In genomic region chr10:41288771-41289415, GRCm38 (mm10) we compare ENCODE assay signal across 7 mouse cellular contexts. TPM values are rescaled to one million over a fixed set of nuclear protein-coding genes. Genes with fewer than 3 reads are reported as not detected.
DNase-seq lines count a peak whose midpoint lies in the region; ATAC-seq and TF ChIP-seq lines count a peak whose summit lies in the region.

No protein-coding gene starts in this region.

- no peak overlapping the region for H3K4me2 ChIP-seq in embryonic facial prominence, embryonic 11.5 days (ENCODE audit: low read depth, low read length)
- H3K4me2 ChIP-seq in limb, embryonic 11.5 days (ENCODE audit: low read depth, severe bottlenecking), result no peak overlapping the region
- peak overlapping the region; percentile 17; the same call in 1 of the 2 replicates for H3K4me2 ChIP-seq in midbrain, embryonic 15.5 days

- no peak overlapping the region for H3K27ac ChIP-seq in embryonic facial prominence, embryonic 11.5 days (replicated peaks; ENCODE audit: low read depth, low read length)
- no peak overlapping the region for H3K27ac ChIP-seq in heart, adult 2 months
- no peak overlapping the region for H3K27ac ChIP-seq in kidney, adult 2 months (ENCODE audit: insufficient read depth, low read depth, low read length)
- H3K27ac ChIP-seq in limb, embryonic 11.5 days (replicated peaks; ENCODE audit: low read depth, low read length), result no peak overlapping the region
- no peak overlapping the region for H3K27ac ChIP-seq in midbrain, embryonic 15.5 days

- peak; percentile 90 for DNase-seq in adrenal gland, postnatal 10 days
- peak; percentile 97 for DNase-seq in embryonic facial prominence, embryonic 11.5 days (ENCODE audit: low spot score)
- DNase-seq in heart, adult 2 months, result peak; percentile 65 to 70
- peak; percentile 76 for DNase-seq in kidney, adult 2 months
- peak; percentile 95 for DNase-seq in limb, embryonic 11.5 days (ENCODE audit: low spot score)
- DNase-seq in spleen, adult 18-20 months, result peak; percentile 46 to 70

- peak; percentile 87 for ATAC-seq in embryonic facial prominence, embryonic 11.5 days (replicated peaks; ENCODE audit: insufficient number of reproducible peaks, low FRiP score, low TSS enrichment, low read depth)
- peak; percentile 80 for ATAC-seq in limb, embryonic 11.5 days (ENCODE audit: insufficient number of reproducible peaks, low FRiP score, low TSS enrichment, low read depth)
- ATAC-seq in midbrain, embryonic 15.5 days (replicated peaks), result peak; percentile 92

- no peaks in the 10 kb centered on the region for H3K9me3 ChIP-seq in embryonic facial prominence, embryonic 11.5 days (replicated peaks; ENCODE audit: control insufficient read depth, low read length)
- no peaks in the 10 kb centered on the region for H3K9me3 ChIP-seq in limb, embryonic 11.5 days (ENCODE audit: control insufficient read depth, low read length)
- no peaks in the 10 kb centered on the region for H3K9me3 ChIP-seq in midbrain, embryonic 15.5 days

- no peaks in the 10 kb centered on the region for H3K36me3 ChIP-seq in embryonic facial prominence, embryonic 11.5 days (replicated peaks; ENCODE audit: control insufficient read depth, insufficient read depth, low read depth, low read length)
- no peaks in the 10 kb centered on the region for H3K36me3 ChIP-seq in heart, adult 2 months (ENCODE audit: control insufficient read depth, insufficient read depth, low read length)
- no peaks in the 10 kb centered on the region; the same call in 1 of the 2 replicates for H3K36me3 ChIP-seq in kidney, adult 2 months (ENCODE audit: control insufficient read depth, insufficient read depth, low read length)
- H3K36me3 ChIP-seq in limb, embryonic 11.5 days (ENCODE audit: control insufficient read depth, insufficient read depth, low read length), result no peaks in the 10 kb centered on the region
- H3K36me3 ChIP-seq in midbrain, embryonic 15.5 days (replicated peaks), result no peaks in the 10 kb centered on the region

- no peak overlapping the region for H3K4me3 ChIP-seq in embryonic facial prominence, embryonic 11.5 days (ENCODE audit: low read depth, low read length)
- no peak overlapping the region for H3K4me3 ChIP-seq in heart, adult 2 months
- H3K4me3 ChIP-seq in kidney, adult 2 months (ENCODE audit: insufficient read depth, low read depth, low read length), result no peak overlapping the region
- no peak overlapping the region for H3K4me3 ChIP-seq in limb, embryonic 11.5 days (ENCODE audit: low read depth, low read length)
- no peak overlapping the region for H3K4me3 ChIP-seq in midbrain, embryonic 15.5 days

- 0 out of 2 replicates have a peak, but pooled peaks cover 3% of the 10 kb centered on the region for H3K79me2 ChIP-seq in heart, adult 2 months (replicated peaks; ENCODE audit: control insufficient read depth, insufficient read depth, low read length)

- H3K27me3 ChIP-seq in embryonic facial prominence, embryonic 11.5 days (ENCODE audit: control insufficient read depth, insufficient read depth, low read length), result no peaks in the 10 kb centered on the region
- H3K27me3 ChIP-seq in heart, adult 2 months (ENCODE audit: control insufficient read depth, insufficient read depth, low read length), result no peaks in the 10 kb centered on the region
- H3K27me3 ChIP-seq in kidney, adult 2 months (replicated peaks; ENCODE audit: control insufficient read depth, insufficient read depth, low read length), result no peaks in the 10 kb centered on the region
- no peaks in the 10 kb centered on the region for H3K27me3 ChIP-seq in limb, embryonic 11.5 days (ENCODE audit: control insufficient read depth, insufficient read depth, low read length)
- no peaks in the 10 kb centered on the region for H3K27me3 ChIP-seq in midbrain, embryonic 15.5 days (replicated peaks)

- peak; percentile 89 for TF ChIP-seq CTCF in heart, adult 2 months (IDR thresholded peaks at IDR 0.05)
- peak; percentile 86 for TF ChIP-seq CTCF in kidney, adult 2 months (conservative IDR thresholded peaks at IDR 0.05; ENCODE audit: insufficient read depth, insufficient read length, low read depth, low read length)

- intact Hi-C loops in heart, adult 2 months (cut with DNase I), result loop anchor here (2.0 kb wide), 1 partner anchor 284 kb away; no protein-coding TSS in a partner anchor

- peak overlapping the region; percentile 23 for H3K9ac ChIP-seq in embryonic facial prominence, embryonic 11.5 days (replicated peaks; ENCODE audit: low read length)
- H3K9ac ChIP-seq in heart, adult 2 months (ENCODE audit: low read depth, low read length), result no peak overlapping the region
- H3K9ac ChIP-seq in limb, embryonic 11.5 days (ENCODE audit: low read length), result no peak overlapping the region
- no peak overlapping the region for H3K9ac ChIP-seq in midbrain, embryonic 15.5 days

- TF ChIP-seq EP300 in heart, adult 2 months (IDR thresholded peaks at IDR 0.05; ENCODE audit: insufficient read depth, low read depth, low read length), result 0 out of 2 replicates have a peak, but pooled peaks have one; percentile 50

- peaks cover 2% of the 10 kb centered on the region for H3K4me1 ChIP-seq in embryonic facial prominence, embryonic 11.5 days (ENCODE audit: control insufficient read depth, insufficient read depth, low read length)
- peaks cover 3% of the 10 kb centered on the region for H3K4me1 ChIP-seq in heart, adult 2 months (ENCODE audit: control insufficient read depth, insufficient read depth, low read length)
- peaks cover 8% of the 10 kb centered on the region; the same call in 1 of the 2 replicates for H3K4me1 ChIP-seq in kidney, adult 2 months (ENCODE audit: control insufficient read depth, insufficient read depth, low read length)
- H3K4me1 ChIP-seq in limb, embryonic 11.5 days (ENCODE audit: control insufficient read depth, insufficient read depth, low read length), result peaks cover 9% of the 10 kb centered on the region
- peaks cover 4% of the 10 kb centered on the region for H3K4me1 ChIP-seq in midbrain, embryonic 15.5 days

- WGBS in embryonic facial prominence, embryonic 11.5 days, result 44% methylated on average over 16 of the region's 16 CpGs
- WGBS in heart, adult 2 months, result 36% methylated on average over 16 of the region's 16 CpGs
- 39% methylated on average over 16 of the region's 16 CpGs for WGBS in kidney, adult 2 months
- WGBS in limb, embryonic 11.5 days, result 38% methylated on average over 16 of the region's 16 CpGs
- 29% methylated on average over 16 of the region's 16 CpGs for WGBS in midbrain, embryonic 15.5 days

- TF ChIP-seq POLR2A in heart, adult 2 months (IDR thresholded peaks at IDR 0.05; ENCODE audit: insufficient read depth, low read depth, low read length), result no peak
- TF ChIP-seq POLR2A in kidney, adult 2 months (IDR thresholded peaks at IDR 0.05; ENCODE audit: low read depth, low read length), result no peak

RNA-seq across cellular contexts. Expression of gene Fig4, which starts 14.2 kb away (rescaled TPM):
- 10 to 100 TPM; 13.3 to 16.4 TPM for total RNA-seq in adrenal gland, postnatal 10 days (2021)
- 17.8 and 18.3 TPM in 2 replicates for polyA plus RNA-seq in embryonic facial prominence, embryonic 11.5 days (2014; fragmentation: Nextera tagmentation; extraction: Ambion mirVana)
- 10 to 100 TPM; 22.1 to 25.6 TPM for total RNA-seq in heart, adult 2 months (2021)
- 17.8 and 25.7 TPM in 2 replicates for polyA plus RNA-seq in heart, adult 2 months (2012; rRNA removed)
- 12.6 and 13.4 TPM in 2 replicates for polyA plus RNA-seq in kidney, adult 2 months (2012; rRNA removed)
- 13.9 and 15.1 TPM in 2 replicates for polyA plus RNA-seq in limb, embryonic 11.5 days (2014; fragmentation: Nextera tagmentation; extraction: Ambion mirVana)
- 30.8 and 31.5 TPM in 2 replicates for polyA plus RNA-seq in midbrain, embryonic 15.5 days (2015; fragmentation: Nextera tagmentation; extraction: Ambion mirVana)

RNA-seq across cellular contexts. Expression of gene Ak9, which starts 14.9 kb away (rescaled TPM):
- total RNA-seq in adrenal gland, postnatal 10 days (2021), result not detected
- not detected in 2 replicates for polyA plus RNA-seq in embryonic facial prominence, embryonic 11.5 days (2014; fragmentation: Nextera tagmentation; extraction: Ambion mirVana)
- not detected for total RNA-seq in heart, adult 2 months (2021)
- polyA plus RNA-seq in heart, adult 2 months (2012; rRNA removed), result 0.06 TPM in 1 of 2 replicates, not detected in the other
- 0.02 and 0.03 TPM in 2 replicates for polyA plus RNA-seq in kidney, adult 2 months (2012; rRNA removed)
- 0.03 TPM in 1 of 2 replicates, not detected in the other for polyA plus RNA-seq in limb, embryonic 11.5 days (2014; fragmentation: Nextera tagmentation; extraction: Ambion mirVana)
- polyA plus RNA-seq in midbrain, embryonic 15.5 days (2015; fragmentation: Nextera tagmentation; extraction: Ambion mirVana), result 0.22 and 0.30 TPM in 2 replicates
